Mouse (Mus musculus) NIH3T3 (cell line): Measurements from ENCODE around the gene Sfmbt1.
A peak's percentile ranks its signal among the peaks of the same experiment; 100 is the strongest.
"Not testable (repeated sequence)": the region's sequence is repeated elsewhere in the genome, so short reads cannot be mapped to it uniquely, and the experiment has no call there.

Experiments
- DNase-seq: peaks from one replicate; pipeline ENCODE4 v3.0.0-alpha.2; 2012; ENCODE audit warnings: low read depth

Gene Sfmbt1

GRCm38 (mm10) chr14:30716953-30717285, 2.3 kb downstream of the Sfmbt1 start:
- DNase-seq, result peak; percentile 11

- not testable (repeated sequence) for DNase-seq
Measured at GRCm38 (mm10) chr14:30718696-30719095, 4.0 kb downstream of the Sfmbt1 start.

- no peak for DNase-seq
Measured at GRCm38 (mm10) chr14:30719514-30719913, 4.9 kb downstream of the Sfmbt1 start.

GRCm38 (mm10) chr14:30721850-30722249, 7.2 kb downstream of the Sfmbt1 start:
- DNase-seq, result peak; percentile 17

GRCm38 (mm10) chr14:30722406-30722805, 7.8 kb downstream of the Sfmbt1 start:
- no peak for DNase-seq

GRCm38 (mm10) chr14:30731896-30732295, 17.2 kb downstream of the Sfmbt1 start:
- no peak for DNase-seq

GRCm38 (mm10) chr14:30734665-30735064, 20.0 kb downstream of the Sfmbt1 start:
- no peak for DNase-seq

GRCm38 (mm10) chr14:30735810-30736209, 21.2 kb downstream of the Sfmbt1 start:
- DNase-seq, result no peak

GRCm38 (mm10) chr14:30736413-30736812, 21.8 kb downstream of the Sfmbt1 start:
- DNase-seq, result no peak

- no peak for DNase-seq
Measured at GRCm38 (mm10) chr14:30743891-30744290, 29.2 kb downstream of the Sfmbt1 start.

- no peak for DNase-seq
Measured at GRCm38 (mm10) chr14:30746160-30746559, 31.5 kb downstream of the Sfmbt1 start.

GRCm38 (mm10) chr14:30757239-30757638, 42.6 kb downstream of the Sfmbt1 start:
- no peak for DNase-seq

GRCm38 (mm10) chr14:30761211-30761610, 46.6 kb downstream of the Sfmbt1 start:
- DNase-seq, result no peak

- no peak for DNase-seq
Measured at GRCm38 (mm10) chr14:30762131-30762903, 47.7 kb downstream of the Sfmbt1 start.

- no peak for DNase-seq
Measured at GRCm38 (mm10) chr14:30762904-30763568, 48.4 kb downstream of the Sfmbt1 start.

GRCm38 (mm10) chr14:30784614-30785013, 70.0 kb downstream of the Sfmbt1 start:
- no peak for DNase-seq

GRCm38 (mm10) chr14:30789471-30789870, 74.8 kb downstream of the Sfmbt1 start:
- peak; percentile 80 for DNase-seq

- DNase-seq, result no peak
Measured at GRCm38 (mm10) chr14:30792871-30793270, 78.2 kb downstream of the Sfmbt1 start.

GRCm38 (mm10) chr14:30801756-30802155, 87.1 kb downstream of the Sfmbt1 start:
- no peak for DNase-seq

- no peak for DNase-seq
Measured at GRCm38 (mm10) chr14:30821136-30821535, 106.5 kb downstream of the Sfmbt1 start.

GRCm38 (mm10) chr14:30824456-30824995, 109.9 kb downstream of the Sfmbt1 start:
- DNase-seq, result peak; percentile 63

- no peak for DNase-seq
Measured at GRCm38 (mm10) chr14:30825021-30825475, 110.4 kb downstream of the Sfmbt1 start.

GRCm38 (mm10) chr14:30825476-30826131, 111.0 kb downstream of the Sfmbt1 start, which contains the start of gene Tmem110:
TSS of gene Tmem110 (plus strand) at chr14:30825590.
- peak; percentile 83 for DNase-seq
